Mouse (Mus musculus): ENCODE results near the gene Rfc5. TPM values are rescaled to one million over a fixed set of nuclear protein-coding genes. Genes with fewer than 3 reads are reported as not detected.
"Not testable (repeated sequence)": the region's sequence is repeated elsewhere in the genome, so short reads cannot be mapped to it uniquely, and the experiment has no call there.

The Rfc5 gene
- 114 and 128 TPM in 2 replicates for polyA plus RNA-seq (2015; fragmentation: Nextera tagmentation; extraction: Ambion mirVana)

- H3K9me3 ChIP-seq (ENCODE audit: low read length), result no peaks in the 10 kb centered on the region; the same call in 1 of the 2 replicates
- no peaks in the 10 kb centered on the region for H3K27me3 ChIP-seq (ENCODE audit: insufficient read depth, low read length)
- whole genome bisulfite sequencing, result under 1% methylated on average over 44 of the region's 44 CpGs
- H3K9ac ChIP-seq (replicated peaks; ENCODE audit: low read length), result peak within 1 kb of the TSS; percentile 91
- H3K36me3 ChIP-seq (ENCODE audit: insufficient read depth, low read length), result peaks cover 9% of the 10 kb centered on the region
- peak within 1 kb of the TSS; percentile 70 for H3K4me2 ChIP-seq (replicated peaks; ENCODE audit: low read depth, low read length)
- ATAC-seq (ENCODE audit: low FRiP score, low TSS enrichment), result peak; percentile 97
- H3K4me3 ChIP-seq (ENCODE audit: low read length), result peak within 1 kb of the TSS; percentile 74
- H3K4me1 ChIP-seq (ENCODE audit: insufficient read depth, low read length), result peaks cover 11% of the 10 kb centered on the region
- 0 out of 2 replicates have a peak within 1 kb of the TSS, but pooled peaks have one; percentile 56 for H3K27ac ChIP-seq (ENCODE audit: low read length)
These were observed at the start of gene Rfc5 for GRCm38 (mm10) chr5:117388877-117389276. Rfc5 (minus strand) TSS chr5:117389047.

GRCm38 (mm10) chr5:117433501-117433900, 44.7 kb upstream of the Rfc5 start:
- ATAC-seq (ENCODE audit: low FRiP score, low TSS enrichment); H3K27ac ChIP-seq (ENCODE audit: low read length); H3K9ac ChIP-seq (replicated peaks; ENCODE audit: low read length); H3K36me3 ChIP-seq (ENCODE audit: insufficient read depth, low read length); H3K27me3 ChIP-seq (ENCODE audit: insufficient read depth, low read length); H3K4me3 ChIP-seq (ENCODE audit: low read length); H3K4me2 ChIP-seq (replicated peaks; ENCODE audit: low read depth, low read length); H3K4me1 ChIP-seq (ENCODE audit: insufficient read depth, low read length); H3K9me3 ChIP-seq (ENCODE audit: low read length): not testable (repeated sequence)
- WGBS, result 93% methylated on average over 7 of the region's 7 CpGs

- Histone ChIP-seq H3K4me2 (replicated peaks; ENCODE audit: low read depth, low read length) (no peak overlapping the region), H3K9me3 (ENCODE audit: low read length) (no peaks in the 10 kb centered on the region), H3K4me3 (ENCODE audit: low read length) (no peak overlapping the region), H3K9ac (replicated peaks; ENCODE audit: low read length) (no peak overlapping the region), H3K27me3 (ENCODE audit: insufficient read depth, low read length) (peaks cover 38% of the 10 kb centered on the region), H3K36me3 (ENCODE audit: insufficient read depth, low read length) (no peaks in the 10 kb centered on the region), H3K4me1 (ENCODE audit: insufficient read depth, low read length) (peaks cover 17% of the 10 kb centered on the region; the same call in 1 of the 2 replicates), H3K27ac (ENCODE audit: low read length) (no peak overlapping the region)
- ATAC-seq (ENCODE audit: low FRiP score, low TSS enrichment), result no peak
- 79% methylated on average over 2 of the region's 2 CpGs for WGBS
These were observed 28.6 kb upstream of the Rfc5 start for GRCm38 (mm10) chr5:117417442-117417841.

- Histone ChIP-seq H3K4me1 (ENCODE audit: insufficient read depth, low read length) (peaks cover 17% of the 10 kb centered on the region; the same call in 1 of the 2 replicates), H3K4me2 (replicated peaks; ENCODE audit: low read depth, low read length) (peak overlapping the region; percentile 96), H3K9ac (replicated peaks; ENCODE audit: low read length) (no peak overlapping the region), H3K4me3 (ENCODE audit: low read length) (peak overlapping the region; percentile 68), H3K27me3 (ENCODE audit: insufficient read depth, low read length) (peaks cover 46% of the 10 kb centered on the region), H3K27ac (ENCODE audit: low read length) (no peak overlapping the region), H3K36me3 (ENCODE audit: insufficient read depth, low read length) (no peaks in the 10 kb centered on the region), H3K9me3 (ENCODE audit: low read length) (no peaks in the 10 kb centered on the region)
- WGBS, result 25% methylated on average over 19 of the region's 19 CpGs
- no peak for ATAC-seq (ENCODE audit: low FRiP score, low TSS enrichment)
These were observed 26.4 kb upstream of the Rfc5 start for GRCm38 (mm10) chr5:117415011-117415912.

- Histone ChIP-seq H3K9me3 (ENCODE audit: low read length) (no peaks in the 10 kb centered on the region), H3K9ac (replicated peaks; ENCODE audit: low read length) (no peak overlapping the region), H3K27ac (ENCODE audit: low read length) (no peak overlapping the region), H3K27me3 (ENCODE audit: insufficient read depth, low read length) (peaks cover 46% of the 10 kb centered on the region), H3K4me2 (replicated peaks; ENCODE audit: low read depth, low read length) (peak overlapping the region; percentile 96), H3K36me3 (ENCODE audit: insufficient read depth, low read length) (no peaks in the 10 kb centered on the region), H3K4me1 (ENCODE audit: insufficient read depth, low read length) (peaks cover 17% of the 10 kb centered on the region; the same call in 1 of the 2 replicates), H3K4me3 (ENCODE audit: low read length) (peak overlapping the region; percentile 68)
- WGBS, result under 1% methylated on average over 10 of the region's 10 CpGs
- no peak; the same call in 1 of the 2 replicates for ATAC-seq (ENCODE audit: low FRiP score, low TSS enrichment)
These were observed 25.8 kb upstream of the Rfc5 start for GRCm38 (mm10) chr5:117414611-117415010.

- WGBS, result under 1% methylated on average over 67 of the region's 89 CpGs
- H3K4me1 ChIP-seq (ENCODE audit: insufficient read depth, low read length), result peaks cover 17% of the 10 kb centered on the region; the same call in 1 of the 2 replicates
- peaks cover 48% of the 10 kb centered on the region for H3K27me3 ChIP-seq (ENCODE audit: insufficient read depth, low read length)
- peak; percentile 86 for ATAC-seq (ENCODE audit: low FRiP score, low TSS enrichment)
- peak within 1 kb of the TSS; percentile 31; the same call in 1 of the 2 replicates for H3K27ac ChIP-seq (ENCODE audit: low read length)
- H3K4me3 ChIP-seq (ENCODE audit: low read length), result peak within 1 kb of the TSS; percentile 68
- peak within 1 kb of the TSS; percentile 96 for H3K4me2 ChIP-seq (replicated peaks; ENCODE audit: low read depth, low read length)
- no peaks in the 10 kb centered on the region for H3K36me3 ChIP-seq (ENCODE audit: insufficient read depth, low read length)
- peak within 1 kb of the TSS; percentile 71 for H3K9ac ChIP-seq (replicated peaks; ENCODE audit: low read length)
- no peaks in the 10 kb centered on the region for H3K9me3 ChIP-seq (ENCODE audit: low read length)
These were observed 25.0 kb upstream of the Rfc5 start, which contains the start of gene Ksr2 for GRCm38 (mm10) chr5:117413507-117414501. Ksr2 (plus strand) TSS chr5:117414000.

GRCm38 (mm10) chr5:117409369-117409768, 20.5 kb upstream of the Rfc5 start:
- WGBS, result 65% methylated on average over 6 of the region's 6 CpGs
- no peaks in the 10 kb centered on the region for H3K9me3 ChIP-seq (ENCODE audit: low read length)
- H3K27ac ChIP-seq (ENCODE audit: low read length), result no peak overlapping the region
- H3K4me1 ChIP-seq (ENCODE audit: insufficient read depth, low read length), result peaks cover 9% of the 10 kb centered on the region; the same call in 1 of the 2 replicates
- no peak overlapping the region for H3K4me2 ChIP-seq (replicated peaks; ENCODE audit: low read depth, low read length)
- H3K9ac ChIP-seq (replicated peaks; ENCODE audit: low read length), result no peak overlapping the region
- H3K36me3 ChIP-seq (ENCODE audit: insufficient read depth, low read length), result no peaks in the 10 kb centered on the region
- H3K27me3 ChIP-seq (ENCODE audit: insufficient read depth, low read length), result peaks cover 29% of the 10 kb centered on the region
- ATAC-seq (ENCODE audit: low FRiP score, low TSS enrichment), result no peak
- H3K4me3 ChIP-seq (ENCODE audit: low read length), result no peak overlapping the region

- Histone ChIP-seq H3K4me3 (ENCODE audit: low read length) (no peak overlapping the region), H3K36me3 (ENCODE audit: insufficient read depth, low read length) (no peaks in the 10 kb centered on the region), H3K27ac (ENCODE audit: low read length) (no peak overlapping the region), H3K4me2 (replicated peaks; ENCODE audit: low read depth, low read length) (no peak overlapping the region), H3K27me3 (ENCODE audit: insufficient read depth, low read length) (peaks cover 18% of the 10 kb centered on the region), H3K9ac (replicated peaks; ENCODE audit: low read length) (no peak overlapping the region), H3K9me3 (ENCODE audit: low read length) (no peaks in the 10 kb centered on the region), H3K4me1 (ENCODE audit: insufficient read depth, low read length) (peaks cover 2% of the 10 kb centered on the region; the same call in 1 of the 2 replicates)
- ATAC-seq (ENCODE audit: low FRiP score, low TSS enrichment), result no peak
- WGBS, result 40% methylated on average over 4 of the region's 4 CpGs
These were observed 19.4 kb upstream of the Rfc5 start for GRCm38 (mm10) chr5:117408216-117408615.

GRCm38 (mm10) chr5:117404671-117405070, 15.8 kb upstream of the Rfc5 start:
- not testable (repeated sequence) for ATAC-seq (ENCODE audit: low FRiP score, low TSS enrichment); H3K4me2 ChIP-seq (replicated peaks; ENCODE audit: low read depth, low read length); H3K9ac ChIP-seq (replicated peaks; ENCODE audit: low read length); H3K4me3 ChIP-seq (ENCODE audit: low read length); H3K4me1 ChIP-seq (ENCODE audit: insufficient read depth, low read length); H3K27ac ChIP-seq (ENCODE audit: low read length); H3K9me3 ChIP-seq (ENCODE audit: low read length); H3K36me3 ChIP-seq (ENCODE audit: insufficient read depth, low read length); H3K27me3 ChIP-seq (ENCODE audit: insufficient read depth, low read length)
- 66% methylated on average over 2 of the region's 2 CpGs for WGBS

Measured in kidney, embryonic 16.5 days (tissue).